Mouse (Mus musculus) testis, adult 2 months (tissue): ENCODE results near the gene Borcs5.

Experiments
- CTCF ChIP-seq: fragments of 200-500 bp; IDR thresholded peaks from 2 replicates; pipeline ENCODE4 v1.5.1; 2012; ENCODE audit warnings: low read depth, mild to moderate bottlenecking, inconsistent platforms, low read length, moderate library complexity; ENCODE audit not compliant: control insufficient read depth, insufficient read depth, insufficient replicate concordance
- POLR2A ChIP-seq: fragments of 200-500 bp; IDR thresholded peaks from 2 replicates; pipeline ENCODE4 v1.6.1; 2012; ENCODE audit warnings: low read depth, mild to moderate bottlenecking, inconsistent platforms, low read length, moderate library complexity; ENCODE audit not compliant: control insufficient read depth

GRCm38 (mm10) chr6:134700451-134701210, 61.3 kb downstream of the Borcs5 start:
- TF ChIP-seq POLR2A (no peak), CTCF (no peak)
